Comparison of ENCODE assay signal across 30 mouse cellular contexts in the genomic region with DNA sequence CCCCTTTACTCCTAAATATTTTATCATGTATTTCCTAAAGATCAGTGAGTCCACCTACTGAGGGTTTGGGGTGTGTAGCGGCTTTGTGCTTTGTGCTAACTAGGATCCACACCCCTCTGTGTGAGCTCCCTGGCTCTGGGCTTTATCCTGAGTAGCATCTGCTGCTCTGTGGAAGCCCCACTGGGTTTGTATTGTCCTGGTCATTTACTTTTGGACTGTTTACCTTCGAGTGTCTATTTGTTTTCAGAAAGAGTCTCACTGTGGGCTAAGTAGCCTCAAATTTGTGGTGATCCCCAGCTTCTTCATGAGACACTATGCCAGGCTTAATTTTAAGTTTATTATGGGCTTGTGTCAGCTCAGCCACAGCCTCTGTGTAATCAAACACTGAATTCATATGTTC. TPM values are rescaled to one million over a fixed set of nuclear protein-coding genes. Genes with fewer than 3 reads are reported as not detected.
"Had no signal": no experiment of that assay in that cellular context is flagged by ENCODE, and none has a peak within 500 bp of the region (broad histone marks: within the 10 kb centered on the region; RNA-seq: fewer than 3 reads in every experiment).

No protein-coding gene starts in this region.

- H3K36me3 ChIP-seq: intestine, embryonic 15.5 days had no signal

- DNase-seq: gastrocnemius, adult 2 months; gastrocnemius, postnatal 10 days; gastrocnemius, postnatal 25 days; heart, adult 18-20 months; heart, postnatal 10 days; heart, postnatal 4 days; kidney, adult 11 months; kidney, adult 2 months; kidney, adult 9 months; kidney, postnatal 14 days; kidney, postnatal 36 days; layer of hippocampus, adult 9-11 months; liver; liver, embryonic 13.5 days; liver, postnatal 0 days had no signal

- H3K9me3 ChIP-seq: heart, embryonic 10.5 days; heart, embryonic 12.5 days; hindbrain, embryonic 10.5 days; hindbrain, embryonic 12.5 days; intestine, embryonic 15.5 days; kidney, embryonic 15.5 days; limb, embryonic 10.5 days; limb, embryonic 12.5 days; liver, embryonic 13.5 days; liver, embryonic 15.5 days had no signal

- H3K27me3 ChIP-seq: heart, embryonic 12.5 days; hindbrain, embryonic 12.5 days; intestine, embryonic 15.5 days; kidney, embryonic 15.5 days; limb, embryonic 12.5 days; liver, embryonic 13.5 days; liver, embryonic 15.5 days had no signal

- H3K4me2 ChIP-seq: heart, embryonic 12.5 days; hindbrain, embryonic 12.5 days; hindbrain, embryonic 14.5 days; intestine, embryonic 15.5 days; kidney, embryonic 15.5 days; limb, embryonic 12.5 days; liver, embryonic 11.5 days; liver, embryonic 13.5 days; liver, embryonic 15.5 days had no signal

- ATAC-seq: hindbrain, embryonic 16.5 days; inflammation-experienced regulatory T-cells, adult 6 months; intestine, embryonic 15.5 days; liver, postnatal 0 days had no signal

- H3K9ac ChIP-seq: heart, embryonic 12.5 days; hindbrain, embryonic 12.5 days; hindbrain, embryonic 14.5 days; intestine, embryonic 15.5 days; kidney, embryonic 15.5 days; limb, embryonic 12.5 days; liver, embryonic 13.5 days; liver, embryonic 15.5 days; liver, postnatal 0 days had no signal

- H3K27ac ChIP-seq: gastrocnemius, adult 2 months; heart, embryonic 10.5 days; hindbrain, embryonic 10.5 days; hindbrain, embryonic 12.5 days; hindbrain, embryonic 14.5 days; intestine, embryonic 15.5 days; kidney, embryonic 15.5 days; kidney, postnatal 0 days; limb, embryonic 10.5 days; limb, embryonic 12.5 days; liver, embryonic 13.5 days; liver, embryonic 15.5 days had no signal

- H3K4me3 ChIP-seq: gastrocnemius, adult 2 months; heart, embryonic 10.5 days; heart, embryonic 12.5 days; hindbrain, embryonic 10.5 days; hindbrain, embryonic 12.5 days; intestine, embryonic 15.5 days; kidney, embryonic 15.5 days; limb, embryonic 10.5 days; limb, embryonic 12.5 days; liver, embryonic 13.5 days; liver, embryonic 15.5 days had no signal

- H3K4me1 ChIP-seq: heart, embryonic 10.5 days; heart, embryonic 12.5 days; hindbrain, embryonic 10.5 days; hindbrain, embryonic 12.5 days; intestine, embryonic 15.5 days; kidney, embryonic 15.5 days; limb, embryonic 10.5 days; limb, embryonic 12.5 days; liver, embryonic 13.5 days; liver, embryonic 15.5 days had no signal

RNA-seq across cellular contexts. Expression of gene Ogdhl, which starts 52.8 kb away (rescaled TPM):
- total RNA-seq: granulocyte monocyte progenitor cell, adult 5-6 weeks had no signal
